Mouse (Mus musculus) spleen, postnatal 4 days (tissue): ENCODE measurements around the gene Hoxa1.

ENCODE experiments used
- DNase-seq, 2 experiments: peaks; one replicate each; pipeline ENCODE4 v3.0.0; 2022; ENCODE audit warnings: low spot score in 2 of 2

Gene Hoxa1

DNA sequence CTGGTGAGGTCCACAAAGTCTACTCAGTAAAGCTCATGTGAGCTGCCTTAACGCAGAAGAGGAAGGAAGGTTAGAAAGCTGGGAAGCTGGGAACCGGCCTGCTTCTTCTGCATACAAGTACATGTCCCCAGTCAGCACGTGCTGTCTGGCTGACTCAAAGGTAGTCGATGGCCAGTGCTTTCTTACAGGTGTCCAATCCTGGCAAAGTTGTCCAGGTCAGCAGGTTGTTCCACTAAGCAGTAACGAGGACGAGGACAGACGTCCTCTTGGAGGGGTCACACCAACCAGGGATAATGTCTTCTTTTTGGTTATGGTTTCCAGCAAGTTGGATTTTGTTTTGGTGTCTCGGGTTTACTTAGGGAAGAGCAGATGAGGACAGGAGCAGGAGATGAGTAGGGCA is 31.8 kb upstream of the Hoxa1 start:
- no peak for DNase-seq

DNA sequence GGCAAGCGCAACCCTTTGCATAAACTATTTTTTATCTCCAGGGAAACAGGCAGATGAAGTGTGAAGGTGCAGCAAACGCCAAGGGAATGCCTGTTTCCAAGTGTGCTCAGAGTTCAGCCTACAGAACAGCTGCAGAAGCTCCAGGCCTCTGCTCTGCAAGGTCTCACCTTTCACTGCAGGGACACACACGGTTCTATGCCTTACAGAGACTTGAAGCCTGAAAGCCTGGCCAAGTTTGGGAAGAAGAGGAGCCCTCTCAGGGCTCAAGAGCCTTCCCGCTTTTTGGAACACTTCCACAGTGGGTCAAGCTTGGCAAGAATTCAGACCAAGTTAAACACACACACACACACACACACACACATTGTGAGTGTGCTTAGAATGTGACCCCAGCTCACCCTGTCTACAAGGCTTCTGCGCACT is 31.1 kb upstream of the Hoxa1 start:
- DNase-seq = no peak

- DNase-seq = no peak
Observed at GRCm38 (mm10) chr6:52186500-52186899, 28.4 kb upstream of the Hoxa1 start.

GRCm38 (mm10) chr6:52185834-52186233 is 27.7 kb upstream of the Hoxa1 start:
- DNase-seq = no peak

- DNase-seq = no peak
Observed at GRCm38 (mm10) chr6:52185222-52185621, 27.1 kb upstream of the Hoxa1 start.

DNA sequence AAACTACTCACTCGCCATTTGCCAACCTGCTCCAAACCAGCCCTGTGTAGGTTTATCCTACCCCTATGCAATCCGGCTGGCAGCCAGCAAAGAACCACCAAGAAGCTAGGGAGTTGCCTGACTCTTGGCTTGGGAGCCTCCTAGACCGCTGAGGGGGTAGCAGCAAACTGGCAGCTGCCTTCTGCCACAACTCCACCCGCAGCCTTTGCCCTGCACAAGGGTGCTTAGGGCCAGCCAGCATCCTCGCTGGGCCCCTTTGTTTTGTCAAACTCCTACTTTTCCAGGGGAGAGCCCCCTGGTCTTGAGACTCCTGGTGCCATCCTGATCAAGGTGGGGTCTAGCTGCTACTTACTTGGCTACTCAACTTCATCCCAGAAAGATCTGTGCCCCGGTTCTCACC is 26.6 kb upstream of the Hoxa1 start:
- DNase-seq = no peak

GRCm38 (mm10) chr6:52183311-52184080 is 25.4 kb upstream of the Hoxa1 start:
- no peak for DNase-seq

- no peak for DNase-seq
Observed at GRCm38 (mm10) chr6:52182793-52183192, 24.7 kb upstream of the Hoxa1 start.

- no peak for DNase-seq
Observed at GRCm38 (mm10) chr6:52182030-52182429, 23.9 kb upstream of the Hoxa1 start.

DNA sequence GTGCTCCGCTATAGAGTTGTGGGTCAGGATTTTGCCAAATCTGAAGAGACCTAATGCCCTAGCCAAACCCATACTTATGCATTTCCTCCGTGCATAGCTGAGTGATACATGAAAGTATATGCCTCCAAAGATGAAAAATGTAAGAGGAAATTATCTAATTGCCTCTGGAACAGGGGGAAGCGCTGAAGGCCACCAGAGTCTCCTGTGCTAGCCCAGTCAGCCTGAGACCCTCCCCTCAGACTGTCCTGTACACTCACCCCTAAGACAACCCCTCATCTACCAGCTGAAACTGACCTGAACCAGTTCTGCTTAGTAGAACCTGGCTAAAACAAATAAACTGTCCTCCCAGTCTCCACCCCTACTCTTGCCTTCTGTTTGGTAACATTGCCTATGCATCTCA is 22.6 kb upstream of the Hoxa1 start:
- DNase-seq = no peak

GRCm38 (mm10) chr6:52180213-52180710 is 22.1 kb upstream of the Hoxa1 start:
- DNase-seq = no peak

DNA sequence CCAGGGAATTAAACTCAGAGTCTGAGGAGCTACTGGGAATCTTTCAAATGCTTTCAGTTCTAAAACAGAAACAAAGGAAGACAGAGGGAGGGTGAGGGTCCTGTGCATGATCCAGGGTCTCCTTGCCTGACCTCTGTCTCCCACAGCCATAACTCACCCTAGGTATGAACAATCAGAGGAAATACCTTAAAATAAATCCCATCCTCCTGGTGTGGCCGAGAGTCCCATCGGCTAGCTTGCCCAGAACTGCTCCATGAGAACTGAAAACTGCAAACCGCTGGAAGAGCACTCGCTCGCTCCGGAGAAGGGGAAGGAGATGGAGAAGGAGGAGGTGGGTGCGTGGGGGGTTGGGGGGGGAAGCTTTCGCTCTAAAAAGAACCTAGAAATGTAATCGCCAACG is 21.6 kb upstream of the Hoxa1 start:
- no peak for DNase-seq

- DNase-seq = no peak
Observed at GRCm38 (mm10) chr6:52178918-52179665, 21.0 kb upstream of the Hoxa1 start.

- DNase-seq = no peak
Observed at GRCm38 (mm10) chr6:52177806-52178205, 19.7 kb upstream of the Hoxa1 start.

- DNase-seq = no peak
Observed at GRCm38 (mm10) chr6:52177061-52177735, 19.1 kb upstream of the Hoxa1 start, which contains the start of gene 5730596B20Rik. 5730596B20Rik (plus strand) TSS chr6:52177498.

DNA sequence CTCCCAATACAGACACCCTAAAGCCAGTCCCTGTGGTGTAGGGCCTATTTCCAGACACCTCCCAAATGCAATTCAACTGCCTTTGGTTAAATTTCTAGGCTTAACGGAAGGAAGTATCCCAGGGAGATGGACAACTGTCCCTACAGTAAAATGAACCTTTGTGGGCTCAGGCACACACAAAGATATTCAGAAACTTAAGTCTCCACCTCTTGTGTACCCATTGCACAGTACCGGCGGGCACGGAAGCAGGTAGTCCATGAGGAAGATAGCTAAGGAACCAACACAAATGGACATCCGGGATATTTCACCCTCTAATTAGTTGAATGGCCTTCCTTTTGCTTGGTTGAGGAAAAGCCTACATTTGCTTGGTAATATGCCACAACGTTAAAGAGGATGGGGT is 18.3 kb upstream of the Hoxa1 start:
- no peak for DNase-seq

DNA sequence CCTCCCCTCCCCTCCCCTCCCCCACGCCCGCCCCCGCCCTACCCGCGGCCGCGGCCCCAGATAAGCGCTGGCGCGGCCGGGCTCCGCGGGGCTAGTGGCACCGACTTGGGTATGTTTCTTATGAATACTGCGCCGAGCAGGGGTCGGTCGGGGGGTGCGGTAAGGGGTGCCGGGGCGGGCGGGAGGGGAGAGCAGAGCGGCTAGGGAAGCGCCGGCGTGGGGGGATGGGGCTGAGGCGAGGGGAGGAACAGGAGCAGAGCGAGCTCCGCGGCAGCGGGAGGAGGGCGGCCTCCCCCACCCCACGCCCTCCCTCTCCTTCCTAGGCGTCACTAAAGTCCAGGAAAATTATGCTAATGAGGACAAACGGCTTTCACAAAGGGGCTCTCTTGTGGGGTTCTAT is 17.7 kb upstream of the Hoxa1 start:
- no peak for DNase-seq

GRCm38 (mm10) chr6:52174968-52175751 is 17.0 kb upstream of the Hoxa1 start:
- DNase-seq = no peak

DNA sequence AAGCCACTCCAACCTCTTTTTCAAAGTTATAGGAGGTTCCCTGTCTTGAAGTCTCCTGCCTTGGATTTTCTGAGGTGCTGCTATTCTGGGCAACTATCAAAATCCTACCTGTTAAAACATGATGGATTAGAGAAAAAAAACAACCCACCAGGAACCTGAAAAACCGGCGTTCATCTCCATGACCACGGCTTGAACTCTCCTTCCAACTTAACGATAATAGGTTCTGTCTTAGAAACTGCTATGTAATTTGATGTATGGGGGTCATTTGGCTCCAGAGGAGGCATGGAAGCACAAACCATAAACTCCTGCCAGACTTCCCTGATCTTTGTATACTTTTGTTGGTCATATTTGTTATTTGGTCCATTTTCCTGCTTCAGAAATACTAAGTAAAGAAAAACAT is 15.5 kb upstream of the Hoxa1 start:
- no peak for DNase-seq

DNA sequence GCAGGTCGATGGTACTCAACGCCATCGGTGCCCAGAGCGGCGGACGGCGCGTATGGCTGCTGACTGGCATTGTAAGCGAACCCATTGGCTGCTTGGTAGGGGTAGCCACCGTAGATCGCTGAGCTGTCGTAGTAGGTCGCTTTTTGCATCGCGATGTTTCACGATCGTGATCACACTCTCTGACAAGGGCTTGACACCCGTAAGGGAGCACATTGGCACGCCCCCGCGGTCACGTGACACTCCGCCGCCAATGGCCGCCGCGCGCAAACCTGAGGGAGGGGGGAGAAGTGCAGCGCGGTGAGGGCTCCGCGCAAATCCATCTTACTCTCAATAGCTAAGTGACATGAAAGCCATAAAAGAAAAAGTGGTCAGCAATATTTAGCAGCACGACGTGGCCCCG is 14.4 kb upstream of the Hoxa1 start:
- no peak for DNase-seq

DNA sequence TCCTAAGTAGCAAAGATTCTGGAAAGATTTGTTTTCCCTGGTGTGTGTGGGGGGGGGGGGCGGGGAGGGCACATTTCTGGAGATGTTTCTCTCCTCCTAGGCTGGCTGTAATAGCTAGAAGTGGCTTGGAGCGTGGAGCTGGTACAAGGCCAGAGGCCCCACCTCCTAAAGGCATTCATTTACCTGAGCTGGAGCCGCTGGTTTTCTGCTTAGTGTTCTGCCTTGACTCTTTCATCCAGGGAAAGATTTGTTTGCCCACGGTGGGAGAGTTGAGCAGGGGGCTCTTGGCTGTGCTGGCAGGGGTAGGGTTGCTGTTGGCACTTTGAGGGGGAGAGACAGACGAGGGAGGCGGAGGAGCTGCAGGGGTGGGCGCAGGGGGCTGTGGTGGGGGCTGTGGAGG is 13.8 kb upstream of the Hoxa1 start:
- DNase-seq = no peak

DNA sequence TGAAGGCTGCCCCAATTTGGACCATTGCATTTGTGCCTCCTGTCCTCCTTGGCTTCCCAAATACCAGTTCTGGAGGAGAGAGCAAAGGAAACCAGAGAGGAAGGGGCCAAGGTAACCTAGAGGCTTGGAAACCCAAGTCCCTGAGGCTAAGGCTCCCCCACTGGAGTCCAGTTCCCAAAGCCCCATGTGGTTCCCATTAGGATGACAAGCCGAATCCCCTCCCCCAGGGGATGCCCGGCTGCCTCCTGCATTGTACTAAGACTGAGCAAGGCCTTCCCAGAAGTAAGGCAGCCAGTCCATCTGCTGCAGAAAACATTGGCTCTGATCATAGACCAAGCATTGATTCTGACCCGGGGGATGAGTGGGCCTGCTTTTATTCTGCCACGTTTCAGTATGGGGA is 13.2 kb upstream of the Hoxa1 start:
- DNase-seq = no peak
